Mouse (Mus musculus) neutrophil, adult 5-6 weeks (primary cell): Measurements from ENCODE around the gene Cdc42bpb. TPM values are rescaled to one million over a fixed set of nuclear protein-coding genes. Genes with fewer than 3 reads are reported as not detected.

Experiments
- ATAC-seq: fragments of 151-379, 151-347 bp; 2 replicates; pipeline ENCODE4 v1.8.0; 2017; ENCODE audit warnings: mild to moderate bottlenecking, moderate TSS enrichment; ENCODE audit not compliant: insufficient number of reproducible peaks, poor library complexity, low FRiP score, severe bottlenecking; ENCODE audit errors: extremely low read depth
- total RNA-seq: library from RNA; stranded (forward); fragments of 200-1000 nt; gene quantifications from 2 replicates; pipeline ENCODE4 v1.2.3, GENCODE M21; 2017

The Cdc42bpb gene
- total RNA-seq, 1 experiment from 2014 or later: 4.8 TPM

- no peak for ATAC-seq
These were observed 110.9 kb downstream of the Cdc42bpb start for GRCm38 (mm10) chr12:111266592-111266991.

DNA sequence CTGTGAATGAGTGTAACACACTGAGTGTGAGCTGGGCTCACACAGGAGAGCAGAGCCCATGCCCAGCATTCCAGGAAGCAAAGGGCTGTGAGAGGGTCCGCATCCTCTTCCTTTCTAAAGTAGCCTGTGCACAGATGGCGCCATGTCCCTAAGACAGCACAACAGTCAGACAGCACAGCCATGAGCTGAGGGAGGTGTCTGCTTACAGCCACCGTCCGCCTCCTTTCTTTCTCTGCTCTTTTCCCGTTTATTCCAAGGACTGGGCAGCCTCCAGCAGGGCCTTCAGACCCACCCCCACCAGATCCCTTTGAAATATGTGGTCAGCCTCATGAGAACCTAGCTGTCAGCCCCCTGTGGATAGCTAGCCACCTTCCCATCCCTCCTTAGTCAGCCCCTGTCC lies 112.3 kb downstream of the Cdc42bpb start:
- no peak for ATAC-seq

- ATAC-seq: no peak
These were observed 113.9 kb downstream of the Cdc42bpb start for GRCm38 (mm10) chr12:111263650-111264049.

GRCm38 (mm10) chr12:111251227-111251626 lies 126.3 kb downstream of the Cdc42bpb start:
- no peak for ATAC-seq

- ATAC-seq: no peak
These were observed 127.4 kb downstream of the Cdc42bpb start for GRCm38 (mm10) chr12:111250116-111250515.

- ATAC-seq: no peak
These were observed 128.4 kb downstream of the Cdc42bpb start for GRCm38 (mm10) chr12:111249095-111249494.

DNA sequence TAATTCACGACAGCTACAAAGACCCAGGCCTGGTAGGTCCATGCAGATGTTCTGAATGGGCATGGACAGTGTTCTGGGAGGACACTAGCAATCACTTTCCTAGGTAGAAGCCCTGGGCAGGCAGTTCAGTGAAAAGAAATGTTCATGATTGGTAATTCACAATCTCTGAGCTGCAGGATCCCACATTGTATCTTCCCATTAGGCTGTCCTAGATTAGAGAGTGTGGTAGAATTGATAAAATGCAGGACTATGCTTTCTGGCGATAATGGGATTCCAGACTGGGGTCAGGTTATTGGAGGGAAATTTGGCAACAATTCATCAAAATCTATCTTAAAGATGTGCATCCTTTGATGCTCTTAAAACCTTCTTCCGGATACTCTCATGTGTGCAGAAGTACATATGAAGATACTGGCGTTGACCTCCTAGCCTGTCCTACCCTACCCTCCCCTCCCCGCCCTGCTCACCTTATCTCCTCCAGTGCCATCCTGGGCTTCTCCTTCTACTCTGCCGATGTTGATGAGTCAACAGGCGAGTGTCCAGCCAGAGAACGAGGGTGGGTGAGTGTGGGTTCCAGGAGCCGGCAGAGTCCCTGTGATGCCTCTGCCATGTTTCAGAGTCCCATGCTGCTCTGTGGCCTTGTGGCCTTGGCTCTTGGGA lies 130.6 kb downstream of the Cdc42bpb start:
- ATAC-seq: no peak

GRCm38 (mm10) chr12:111245070-111245469 lies 132.4 kb downstream of the Cdc42bpb start:
- no peak for ATAC-seq

- no peak for ATAC-seq
These were observed 133.8 kb downstream of the Cdc42bpb start for GRCm38 (mm10) chr12:111243733-111244132.

Other genes with a start within 250 kb of the Cdc42bpb start
- 58.0 TPM in 2 replicates for gene Traf3, start 211.3 kb downstream of the Cdc42bpb start, total RNA-seq
- 0.98 TPM in 1 of 2 replicates, not detected in the other for gene 4930595D18Rik, start 193.2 kb downstream of the Cdc42bpb start, total RNA-seq
- 0.61 and 1.2 TPM in 2 replicates for gene Amn, start 106.6 kb downstream of the Cdc42bpb start, total RNA-seq
- gene Lbhd2, start 29.1 kb upstream of the Cdc42bpb start, total RNA-seq: not detected in 2 replicates
- gene Exoc3l4, start 39.3 kb upstream of the Cdc42bpb start, total RNA-seq: 0.61 TPM in 1 of 2 replicates, not detected in the other
- gene Tnfaip2, start 64.8 kb upstream of the Cdc42bpb start, total RNA-seq: 347 and 441 TPM in 2 replicates
- not detected in 2 replicates for gene Gm266, start 108.1 kb upstream of the Cdc42bpb start, total RNA-seq
- 424 and 432 TPM in 2 replicates for gene Eif5, start 160.3 kb upstream of the Cdc42bpb start, total RNA-seq
- gene Mark3, start 196.8 kb upstream of the Cdc42bpb start, total RNA-seq: 125 and 130 TPM in 2 replicates